Mouse (Mus musculus): Measurements from ENCODE around the gene Cbx8. TPM values are rescaled to one million over a fixed set of nuclear protein-coding genes. Genes with fewer than 3 reads are reported as not detected.

Cbx8 gene
- total RNA-seq, 4 experiments from 2014 or later = 3.6 to 4.9 (median 4.6) TPM

- DNase-seq (ENCODE audit: low spot score) = no peak
Measured at GRCm38 (mm10) chr11:119051426-119051825, 10.7 kb upstream of the Cbx8 start.

GRCm38 (mm10) chr11:119050361-119050760, 9.6 kb upstream of the Cbx8 start:
- DNase-seq (ENCODE audit: low spot score) = no peak

GRCm38 (mm10) chr11:119048133-119048510, 7.4 kb upstream of the Cbx8 start:
- DNase-seq (ENCODE audit: low spot score) = no peak

- DNase-seq (ENCODE audit: low spot score) = no peak
Measured at GRCm38 (mm10) chr11:119047261-119048132, 6.7 kb upstream of the Cbx8 start.

GRCm38 (mm10) chr11:119046601-119047245, 6.0 kb upstream of the Cbx8 start:
- no peak for DNase-seq (ENCODE audit: low spot score)

GRCm38 (mm10) chr11:119044551-119045337, 4.0 kb upstream of the Cbx8 start:
- no peak for DNase-seq (ENCODE audit: low spot score)

GRCm38 (mm10) chr11:119043761-119044550, 3.2 kb upstream of the Cbx8 start:
- DNase-seq (ENCODE audit: low spot score) = no peak

- DNase-seq (ENCODE audit: low spot score) = no peak
Measured at GRCm38 (mm10) chr11:119043273-119043540, 2.4 kb upstream of the Cbx8 start.

GRCm38 (mm10) chr11:119042466-119043272, 1.9 kb upstream of the Cbx8 start:
- DNase-seq (ENCODE audit: low spot score) = no peak

GRCm38 (mm10) chr11:119041750-119042465, 1.1 kb upstream of the Cbx8 start:
- DNase-seq (ENCODE audit: low spot score) = no peak

GRCm38 (mm10) chr11:119041325-119041716, 552 bp upstream of the Cbx8 start:
- DNase-seq (ENCODE audit: low spot score) = no peak

GRCm38 (mm10) chr11:119039732-119040512, 847 bp downstream of the Cbx8 start:
- DNase-seq (ENCODE audit: low spot score) = no peak

- no peak for DNase-seq (ENCODE audit: low spot score)
Measured at GRCm38 (mm10) chr11:119038744-119039484, 1.9 kb downstream of the Cbx8 start.

- no peak for DNase-seq (ENCODE audit: low spot score)
Measured at GRCm38 (mm10) chr11:119037780-119038401, 2.9 kb downstream of the Cbx8 start.

GRCm38 (mm10) chr11:119036934-119037779, 3.6 kb downstream of the Cbx8 start:
- DNase-seq (ENCODE audit: low spot score) = no peak

- no peak for DNase-seq (ENCODE audit: low spot score)
Measured at GRCm38 (mm10) chr11:119036447-119036846, 4.3 kb downstream of the Cbx8 start.

GRCm38 (mm10) chr11:119035686-119036165, 5.0 kb downstream of the Cbx8 start:
- DNase-seq (ENCODE audit: low spot score) = no peak

All from heart, adult 8-10 months (tissue).